ENCODE assay signal across 11 mouse cellular contexts in genomic region chr1:177248638-177249037, GRCm38 (mm10). TPM values are rescaled to one million over a fixed set of nuclear protein-coding genes. Genes with fewer than 3 reads are reported as not detected.
DNase-seq lines count a peak whose midpoint lies in the region; ATAC-seq and TF ChIP-seq lines count a peak whose summit lies in the region.
"Had no signal": no experiment of that assay in that cellular context is flagged by ENCODE, and none has a peak within 500 bp of the region (broad histone marks: within the 10 kb centered on the region; RNA-seq: fewer than 3 reads in every experiment).

No protein-coding gene starts in this region.

- no peak overlapping the region for H3K4me2 ChIP-seq in stomach, postnatal 0 days (replicated peaks; ENCODE audit: low read depth)

- H3K27me3 ChIP-seq in heart, adult 2 months (ENCODE audit: control insufficient read depth, insufficient read depth, low read length), result no peaks in the 10 kb centered on the region
- H3K27me3 ChIP-seq in stomach, postnatal 0 days (ENCODE audit: control insufficient read depth, insufficient read depth, low read length), result no peaks in the 10 kb centered on the region
- H3K27me3 ChIP-seq: Patski had no signal

- H3K9ac ChIP-seq in heart, adult 2 months (ENCODE audit: low read depth, low read length), result no peak overlapping the region
- H3K9ac ChIP-seq in stomach, postnatal 0 days (ENCODE audit: low read length), result no peak overlapping the region
- H3K9ac ChIP-seq: liver, postnatal 0 days had no signal

- no peak for TF ChIP-seq CTCF in heart, adult 2 months (IDR thresholded peaks at IDR 0.05)
- TF ChIP-seq CTCF in stomach, postnatal 0 days (IDR thresholded peaks at IDR 0.05; ENCODE audit: low read depth), result no peak

- no peak for TF ChIP-seq EP300 in heart, adult 2 months (IDR thresholded peaks at IDR 0.05; ENCODE audit: insufficient read depth, low read depth, low read length)
- no peak for TF ChIP-seq EP300 in stomach, postnatal 0 days (optimal IDR thresholded peaks at IDR 0.05)

- peaks cover 2% of the 10 kb centered on the region for H3K4me1 ChIP-seq in heart, adult 2 months (ENCODE audit: control insufficient read depth, insufficient read depth, low read length)
- 0 out of 2 replicates have a peak, but pooled peaks cover 2% of the 10 kb centered on the region for H3K4me1 ChIP-seq in brown adipose tissue, adult 24 weeks (ENCODE audit: control insufficient read depth, insufficient read depth, insufficient read length, low read length)
- no peaks in the 10 kb centered on the region for H3K4me1 ChIP-seq in stomach, postnatal 0 days (replicated peaks; ENCODE audit: control insufficient read depth, insufficient read depth)

- peaks cover 2% of the 10 kb centered on the region; the same call in 1 of the 2 replicates for H3K79me2 ChIP-seq in heart, adult 2 months (replicated peaks; ENCODE audit: control insufficient read depth, insufficient read depth, low read length)

- H3K36me3 ChIP-seq in heart, adult 2 months (ENCODE audit: control insufficient read depth, insufficient read depth, low read length), result peaks cover 3% of the 10 kb centered on the region
- no peaks in the 10 kb centered on the region for H3K36me3 ChIP-seq in stomach, postnatal 0 days (ENCODE audit: control insufficient read depth, insufficient read depth, low read length)

- WGBS in heart, adult 2 months, result 33% methylated on average over 4 of the region's 4 CpGs
- WGBS in stomach, postnatal 0 days, result 26% methylated on average over 4 of the region's 4 CpGs

- intact Hi-C loops in heart, adult 2 months (cut with DNase I), result no loop called here

- H3K9me3 ChIP-seq in stomach, postnatal 0 days (ENCODE audit: control insufficient read depth, low read length), result no peaks in the 10 kb centered on the region

- no peak overlapping the region for H3K27ac ChIP-seq in heart, adult 2 months
- peak overlapping the region; percentile 31 for H3K27ac ChIP-seq in brown adipose tissue, adult 24 weeks (replicated peaks; ENCODE audit: low read depth, low read length)
- no peak overlapping the region for H3K27ac ChIP-seq in stomach, postnatal 0 days (replicated peaks)

- ATAC-seq in stomach, postnatal 0 days (ENCODE audit: low FRiP score, low TSS enrichment), result no peak
- ATAC-seq: liver, postnatal 0 days; Patski had no signal

- H3K4me3 ChIP-seq in heart, adult 2 months, result no peak overlapping the region
- H3K4me3 ChIP-seq in brown adipose tissue, adult 24 weeks (ENCODE audit: insufficient read depth, low read depth, low read length), result no peak overlapping the region; the same call in 1 of the 2 replicates
- no peak overlapping the region for H3K4me3 ChIP-seq in stomach, postnatal 0 days (ENCODE audit: low read depth, low read length)

- no peak for TF ChIP-seq POLR2A in heart, adult 2 months (IDR thresholded peaks at IDR 0.05; ENCODE audit: insufficient read depth, low read depth, low read length)

- DNase-seq in heart, adult 2 months, result peak; percentile 13 to 28
- no peak for DNase-seq in heart, adult 8-10 months (ENCODE audit: low spot score)
- peak; percentile 28 for DNase-seq in right cerebral cortex, adult 18-20 months
- DNase-seq in right cerebral cortex, postnatal 10 days (ENCODE audit: low spot score in 2 of 2), result no peak
- DNase-seq in stomach, postnatal 0 days (ENCODE audit: low spot score), result peak; percentile 34
- no peak for DNase-seq in B cell, adult 2 months
- DNase-seq: cerebellum, adult 11 months; liver, postnatal 0 days; thymus, adult 18-20 months had no signal

RNA-seq across cellular contexts. Expression of gene Akt3, which starts 9.4 kb away (rescaled TPM):
- total RNA-seq in heart, adult 2 months (2021), result 10 to 100 TPM; 20.0 to 20.2 TPM
- 4.8 and 6.6 TPM in 2 replicates for polyA plus RNA-seq in heart, adult 2 months (2012; rRNA removed)
- total RNA-seq in heart, adult 8-10 months (2022), result 10 to 100 TPM; 16.6 to 19.8 (median 18.6) TPM
- polyA plus RNA-seq in brown adipose tissue, adult 24 weeks (2012; ENCODE audit: insufficient read depth, insufficient read length, missing spikeins), result 4.3 and 10.2 TPM in 2 replicates
- polyA plus RNA-seq in stomach, postnatal 0 days (2015; fragmentation: Nextera tagmentation; extraction: Ambion mirVana), result 1.9 and 2.1 TPM in 2 replicates

Comparison
In these comparisons a context has a peak if more than half of its experiments do, and no peak if none do; other contexts are left out.
1. DNase-seq: peak in heart, adult 2 months (2 of 2), right cerebral cortex, adult 18-20 months (single experiment) and stomach, postnatal 0 days (single experiment); none in heart, adult 8-10 months (single experiment), right cerebral cortex, postnatal 10 days (0 of 2) and B cell, adult 2 months (0 of 2).